Mouse (Mus musculus): ENCODE measurements at regions not wholly inside any gene's neighbourhood (a gene's known extent, or its start where the extent isn't known, plus 50 kb on each side); places are given as distances from the start of the nearest gene placed in this dataset.

GRCm38 (mm10) chr7:72503756-72504155 lies 197.3 kb upstream of the Mctp2 start:
- TF ChIP-seq CTCF (IDR thresholded peaks at IDR 0.05; ENCODE audit: low read depth, low read length), result no peak
- no peak for TF ChIP-seq EP300 (IDR thresholded peaks at IDR 0.05; ENCODE audit: insufficient read depth, low read depth, low read length)
- no peak for TF ChIP-seq POLR2A (IDR thresholded peaks at IDR 0.05; ENCODE audit: insufficient read depth, low read length)
